Mouse (Mus musculus): ENCODE results near the gene Rgs19.

Gene Rgs19

DNA sequence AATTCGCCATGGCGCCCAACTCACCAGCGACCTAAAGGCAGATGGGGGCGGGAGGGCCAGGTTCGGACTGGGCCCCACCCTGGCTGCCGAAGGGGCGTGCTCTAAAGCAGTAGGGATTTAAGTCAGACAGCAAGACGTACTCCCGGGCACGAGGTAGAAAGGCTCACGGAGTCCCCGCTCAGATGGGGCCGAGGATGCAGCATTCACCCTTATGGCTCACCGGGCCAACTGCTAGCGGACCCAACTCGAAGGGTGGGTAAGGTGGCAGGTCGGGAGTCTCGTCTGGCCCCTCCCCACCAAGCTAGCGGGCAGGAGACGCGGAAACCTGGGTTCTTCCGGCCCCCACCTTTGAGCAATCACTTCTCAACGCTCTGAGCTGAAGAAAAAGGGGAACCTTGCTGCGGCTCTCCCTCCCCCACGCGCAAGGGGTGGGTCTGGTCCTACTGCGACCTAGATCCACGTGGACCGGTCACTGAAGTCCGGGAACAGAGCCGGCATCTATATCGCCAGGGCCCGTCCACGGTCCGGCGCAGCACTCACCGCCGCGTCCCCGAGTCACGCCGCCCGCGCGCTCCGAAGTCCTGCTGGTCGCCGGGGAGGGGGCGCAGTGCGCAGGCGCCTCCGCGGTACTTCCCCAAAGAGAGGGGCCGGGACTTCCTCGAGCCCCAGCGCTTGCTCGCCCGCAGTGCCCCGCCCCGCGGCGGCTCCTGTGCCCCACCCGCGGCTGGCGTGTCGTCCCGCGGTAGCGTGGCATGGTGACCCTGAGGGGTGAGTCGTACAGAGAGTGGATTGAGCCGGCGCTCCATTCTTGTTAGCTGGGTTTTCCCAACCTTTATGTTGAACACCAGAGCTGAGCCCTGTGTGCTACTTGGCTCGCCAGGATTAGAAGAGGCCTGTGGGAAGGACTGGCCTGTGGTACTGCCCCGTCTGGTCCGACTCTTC is at the start of gene Rgs19:
Gene Rgs19, minus strand, starts transcription at position 639 of the 942 bp plus-strand sequence.
- DNase-seq (ENCODE audit: extremely low spot score): peak; percentile 85

DNA sequence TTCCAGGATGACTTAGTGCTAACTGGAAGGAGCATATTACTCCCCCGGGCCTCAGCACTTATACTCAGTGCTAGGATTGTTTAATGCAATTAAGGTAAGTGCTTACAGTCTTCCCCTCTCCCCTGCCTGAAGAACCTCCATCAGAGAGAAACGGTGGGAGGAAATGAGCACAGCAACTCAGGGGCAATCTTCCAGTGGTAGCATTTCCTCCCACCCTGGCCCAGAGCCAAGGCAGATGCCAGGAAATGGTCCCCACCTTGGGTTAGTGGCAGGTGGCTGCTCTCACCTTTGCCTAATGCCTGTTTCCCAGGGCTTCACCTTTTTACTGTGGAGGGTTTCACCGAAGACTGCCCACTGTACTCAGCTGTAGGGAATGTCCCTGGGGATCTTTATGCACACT is 36.3 kb upstream of the Rgs19 start:
- no peak for DNase-seq (ENCODE audit: extremely low spot score)

DNA sequence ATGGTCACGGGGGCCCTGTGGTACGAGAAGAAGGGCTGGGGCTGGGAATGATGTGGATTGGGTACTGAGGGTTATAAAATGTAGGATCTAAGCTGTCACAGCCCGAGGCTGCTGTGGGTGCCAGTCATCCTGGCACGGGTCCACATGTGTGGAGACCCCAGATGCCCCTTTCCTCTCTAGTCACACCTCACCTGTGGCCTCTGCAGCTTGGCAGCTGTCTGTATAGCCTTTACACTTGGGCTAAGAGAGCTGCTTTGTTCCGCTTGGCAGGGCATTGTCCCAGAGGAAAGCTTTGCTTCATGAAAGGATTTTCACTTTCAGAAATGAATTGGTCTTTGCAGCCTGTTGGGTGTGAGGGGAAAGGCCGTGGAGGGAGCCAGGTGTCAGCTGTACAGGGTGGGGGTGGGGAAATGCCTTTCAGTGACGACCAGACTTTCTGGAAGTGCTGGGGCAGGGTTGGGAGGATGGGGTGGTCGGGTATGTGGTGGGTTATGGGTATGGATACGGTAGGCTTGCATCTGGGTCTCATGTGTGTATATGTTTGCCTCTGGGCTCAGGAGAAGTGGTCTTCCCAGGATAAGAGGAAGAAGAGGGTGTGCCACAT is 34.0 kb upstream of the Rgs19 start:
- DNase-seq (ENCODE audit: extremely low spot score): no peak

DNA sequence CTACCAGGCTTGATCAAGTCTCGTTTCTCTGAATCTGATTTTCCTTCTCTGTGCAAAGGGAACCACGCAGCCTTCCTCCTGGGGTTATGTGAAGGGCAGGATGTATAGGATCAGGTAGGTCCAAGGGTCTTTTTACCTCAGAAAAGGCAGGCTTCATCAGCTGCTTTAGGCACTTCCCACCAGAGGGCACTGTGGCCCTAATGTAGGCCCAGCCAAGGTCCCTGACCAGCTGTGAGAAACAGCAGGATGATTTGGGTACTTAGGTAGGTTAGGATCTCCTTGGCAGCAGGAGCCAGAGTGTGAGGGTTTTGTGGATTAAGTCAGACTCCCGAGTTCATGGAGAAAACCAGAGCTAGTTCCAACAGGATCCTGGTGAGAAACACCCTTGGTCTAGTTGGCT is 28.4 kb upstream of the Rgs19 start:
- DNase-seq (ENCODE audit: extremely low spot score): peak; percentile 39

DNA sequence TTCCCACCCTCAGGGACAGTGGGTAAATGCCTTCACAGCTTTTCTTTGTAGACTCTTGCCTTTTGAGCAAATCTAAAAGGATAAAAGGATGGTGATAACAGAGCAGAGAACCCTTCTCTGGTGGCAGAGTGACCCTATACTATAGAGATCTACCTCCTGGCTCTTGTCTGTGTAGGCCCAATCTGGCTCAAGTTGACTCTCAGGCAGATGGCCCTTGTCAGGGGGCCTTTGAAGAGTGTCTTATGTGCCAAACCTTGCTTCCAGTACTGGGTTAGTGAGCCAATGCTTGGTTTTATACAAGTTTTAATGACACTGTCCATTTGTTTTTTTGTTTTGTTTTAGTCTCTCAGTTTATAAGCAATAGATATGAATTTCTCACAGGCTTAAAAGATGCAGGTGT is 27.4 kb upstream of the Rgs19 start:
- no peak for DNase-seq (ENCODE audit: extremely low spot score)

DNA sequence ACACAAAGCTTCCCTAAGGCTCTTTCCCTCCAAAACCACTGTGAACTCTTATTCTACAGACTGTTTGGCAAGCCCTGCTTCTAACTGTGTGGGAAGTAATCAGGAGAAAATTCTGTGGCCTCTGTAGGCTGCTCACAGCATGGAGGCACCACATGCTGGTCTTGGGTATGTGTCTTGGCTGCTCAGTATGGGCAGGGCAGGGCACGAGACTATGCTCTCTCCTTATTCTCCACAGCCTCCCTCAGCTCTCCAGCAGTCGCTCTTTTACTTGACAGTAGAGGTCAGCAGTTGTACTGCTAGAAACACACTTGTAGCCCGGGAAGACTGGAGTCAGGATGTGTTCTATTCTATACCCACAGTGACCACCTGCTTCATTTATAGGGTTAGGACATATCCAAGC is 26.3 kb upstream of the Rgs19 start:
- DNase-seq (ENCODE audit: extremely low spot score): no peak

DNA sequence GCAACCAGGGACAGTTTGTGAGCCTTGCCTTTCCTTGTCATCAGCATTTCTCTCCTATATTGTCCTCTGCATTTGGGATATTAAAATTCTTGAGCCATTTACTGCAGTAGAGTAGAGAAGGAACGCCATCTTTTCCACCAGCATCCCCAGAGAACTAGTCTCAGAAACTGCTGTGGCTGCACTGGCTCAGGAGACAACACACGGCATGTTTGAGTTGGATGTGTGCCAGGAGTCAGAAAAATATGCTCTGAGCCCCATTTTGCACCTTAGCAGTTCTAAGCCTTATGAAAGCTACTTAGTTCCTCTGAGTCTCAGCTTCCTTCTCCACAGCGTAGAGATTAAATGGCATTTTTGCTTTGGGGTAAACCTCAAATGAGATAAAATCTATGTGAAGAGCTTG is 23.2 kb upstream of the Rgs19 start:
- DNase-seq (ENCODE audit: extremely low spot score): no peak

DNA sequence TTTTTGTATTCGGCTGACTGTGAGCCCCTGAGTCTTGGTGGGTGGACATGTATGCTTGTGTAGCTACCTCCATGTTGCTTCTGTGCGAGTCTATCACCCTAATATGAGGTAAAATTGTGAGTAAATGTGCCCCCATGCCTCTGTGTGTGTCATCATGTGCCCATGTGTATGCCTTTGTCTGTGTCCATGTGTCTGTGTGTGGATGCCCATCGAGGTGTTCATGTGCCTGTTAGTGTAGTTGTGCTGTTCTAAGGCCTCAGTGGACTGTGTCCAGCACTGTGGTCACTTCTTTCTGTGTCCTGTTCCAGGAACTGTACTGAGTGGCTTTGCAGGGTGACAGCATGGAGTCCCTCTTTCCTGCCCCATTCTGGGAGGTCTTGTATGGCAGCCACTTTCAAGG is 21.6 kb upstream of the Rgs19 start:
- DNase-seq (ENCODE audit: extremely low spot score): no peak

DNA sequence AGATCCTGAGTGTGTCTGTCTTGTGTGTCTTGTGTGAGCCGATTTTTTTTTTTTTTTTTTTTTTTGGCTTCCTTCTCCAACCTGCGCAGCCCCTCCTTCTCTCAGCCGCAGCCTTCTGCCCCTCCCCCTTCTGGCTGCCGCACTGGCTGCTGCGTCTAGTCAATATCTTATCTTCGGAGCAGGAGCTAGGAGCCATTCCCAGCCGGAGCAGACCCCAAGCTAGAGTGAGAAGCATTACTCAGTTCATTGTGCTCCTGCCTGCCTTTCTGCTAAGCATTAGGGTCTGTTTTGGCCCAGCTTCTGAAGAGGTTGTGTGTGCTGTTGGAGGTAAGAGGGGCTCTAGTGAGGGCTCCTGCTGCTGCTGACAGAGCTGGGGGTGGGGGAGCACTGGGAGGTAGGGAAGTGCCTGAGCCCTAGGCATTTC is 21.1 kb upstream of the Rgs19 start, which contains the start of gene Oprl1:
Gene Oprl1, plus strand, starts transcription at position 114 of the 424 bp plus-strand sequence.
- peak; percentile 58 for DNase-seq (ENCODE audit: extremely low spot score)

DNA sequence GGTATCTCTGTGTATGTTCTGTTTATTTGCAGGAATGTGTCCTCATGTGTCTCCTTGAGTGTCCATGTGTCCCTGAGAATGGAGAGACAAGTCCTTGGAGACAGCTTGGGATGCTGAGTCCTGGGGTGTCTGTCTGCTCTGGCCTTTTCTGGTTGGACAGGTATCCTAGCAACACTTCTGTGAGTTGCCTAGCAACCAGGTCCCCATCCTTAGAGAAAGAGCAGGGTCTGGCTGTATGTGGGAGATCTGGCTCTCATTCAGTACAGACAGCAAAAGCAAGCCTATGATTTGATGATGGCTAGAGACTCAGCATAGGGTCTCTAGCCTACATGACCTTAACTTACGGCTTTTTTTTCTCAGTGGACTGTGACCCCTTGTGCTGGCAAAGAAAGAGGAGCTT is 20.0 kb upstream of the Rgs19 start:
- no peak for DNase-seq (ENCODE audit: extremely low spot score)

DNA sequence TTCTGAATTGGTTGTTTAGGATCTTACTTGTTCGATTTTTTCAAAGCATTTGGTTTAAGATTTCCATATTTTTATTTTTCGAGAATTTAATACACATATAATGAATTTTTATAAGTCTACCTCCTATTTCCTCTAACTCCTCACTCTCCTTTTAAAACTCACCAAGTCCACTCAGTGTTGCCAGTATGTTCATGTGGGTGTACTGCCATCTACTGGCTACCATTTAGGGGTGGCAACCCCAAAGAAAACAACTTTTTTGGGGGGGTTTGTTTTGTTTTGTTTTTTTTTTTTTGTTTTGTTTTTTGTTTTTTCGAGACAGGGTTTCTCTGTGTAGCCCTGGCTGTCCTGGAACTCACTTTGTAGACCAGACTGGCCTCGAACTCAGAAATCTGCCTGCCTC is 12.9 kb upstream of the Rgs19 start:
- no peak for DNase-seq (ENCODE audit: extremely low spot score)

DNA sequence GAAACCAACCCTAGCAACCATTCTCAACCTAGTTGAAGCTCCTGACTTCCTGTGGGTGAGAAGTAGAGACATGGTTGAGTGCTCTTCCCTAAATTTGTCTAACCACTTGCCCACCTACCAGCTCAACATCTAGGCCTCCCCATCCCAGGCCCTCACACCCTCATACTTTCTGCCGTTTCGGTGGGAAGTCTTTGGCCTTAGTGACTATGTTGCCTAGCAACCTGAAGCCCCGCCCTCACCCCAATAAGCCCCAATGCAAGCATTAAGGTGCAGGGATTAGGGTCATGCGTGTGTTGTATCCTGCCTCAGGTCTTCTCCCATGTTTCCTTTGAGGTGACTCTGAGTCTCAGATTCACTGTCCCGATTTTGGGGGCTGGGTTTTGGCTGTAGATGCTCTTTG is 4.5 kb upstream of the Rgs19 start, which contains the start of gene Lkaaear1:
Gene Lkaaear1, minus strand, starts transcription at position 202 of the 400 bp plus-strand sequence.
- DNase-seq (ENCODE audit: extremely low spot score): no peak

DNA sequence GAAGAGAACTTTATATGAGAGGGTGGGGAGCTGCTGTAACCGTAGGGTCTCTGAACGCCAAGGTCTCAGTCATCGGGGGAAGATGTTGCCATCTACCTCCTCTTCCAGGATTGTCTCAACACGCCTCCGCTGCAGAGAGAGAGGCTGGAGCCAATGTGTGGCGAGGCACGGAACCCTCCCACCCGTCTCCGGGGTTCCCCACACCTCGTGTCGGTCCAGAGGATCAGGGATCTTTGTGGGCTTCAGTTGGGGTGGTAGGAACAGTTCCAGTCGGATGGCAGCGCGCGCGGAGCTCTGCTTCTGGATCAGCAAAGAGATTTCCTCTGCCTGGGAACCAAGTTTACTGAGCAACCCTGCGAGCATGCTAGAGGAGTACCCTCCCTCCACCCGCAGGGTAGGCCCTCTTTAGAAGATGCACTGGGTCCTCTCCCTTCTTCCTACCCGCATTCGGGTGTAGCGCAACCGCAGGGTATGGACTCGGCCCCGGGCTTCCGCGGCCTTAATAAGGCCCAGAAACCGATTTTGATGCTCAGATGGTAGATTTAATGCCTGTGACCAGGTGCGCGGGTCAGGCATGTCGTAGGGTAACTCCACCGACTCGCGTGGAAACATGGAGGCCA is 3.1 kb upstream of the Rgs19 start:
- no peak for DNase-seq (ENCODE audit: extremely low spot score)

DNA sequence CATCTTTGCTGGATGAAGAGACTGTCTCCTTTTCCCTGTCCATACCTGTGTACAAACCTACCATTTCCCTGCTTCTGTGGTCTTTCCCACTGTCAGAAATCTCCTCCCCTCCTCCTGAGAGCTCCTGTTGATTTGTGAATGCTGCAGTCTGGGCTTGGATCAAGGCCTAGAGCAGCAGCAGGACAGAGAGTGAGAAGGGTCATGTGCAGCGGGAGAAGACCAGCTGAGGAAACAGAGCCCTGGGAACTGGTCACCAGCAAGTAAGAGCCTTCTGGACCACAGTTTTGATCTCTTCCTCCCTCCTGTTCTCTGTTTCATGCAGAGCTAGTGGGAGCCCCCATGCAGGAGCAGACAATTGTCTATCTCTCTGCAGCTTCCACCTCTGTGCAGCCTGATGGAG is 2.0 kb upstream of the Rgs19 start:
- no peak for DNase-seq (ENCODE audit: extremely low spot score)

DNA sequence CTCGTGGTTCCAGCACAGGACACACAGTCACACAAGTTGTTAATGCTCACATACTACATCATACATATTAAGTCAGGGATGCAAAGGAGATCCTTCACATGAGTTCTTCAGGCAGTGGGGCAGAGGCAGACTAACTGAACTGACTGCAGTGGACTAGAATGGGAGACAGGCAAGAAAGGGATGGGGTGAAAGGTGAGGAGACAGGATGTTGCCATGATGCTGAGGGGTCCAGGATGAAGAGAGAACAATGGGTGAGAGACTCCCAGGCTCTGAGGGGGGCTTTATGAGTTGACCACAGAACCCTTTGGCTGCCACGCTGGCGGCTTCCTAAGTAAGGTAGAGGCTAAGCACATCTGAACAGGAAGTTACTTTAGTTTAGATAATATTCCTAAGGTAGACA is 804 bp upstream of the Rgs19 start:
- no peak for DNase-seq (ENCODE audit: extremely low spot score)

DNA sequence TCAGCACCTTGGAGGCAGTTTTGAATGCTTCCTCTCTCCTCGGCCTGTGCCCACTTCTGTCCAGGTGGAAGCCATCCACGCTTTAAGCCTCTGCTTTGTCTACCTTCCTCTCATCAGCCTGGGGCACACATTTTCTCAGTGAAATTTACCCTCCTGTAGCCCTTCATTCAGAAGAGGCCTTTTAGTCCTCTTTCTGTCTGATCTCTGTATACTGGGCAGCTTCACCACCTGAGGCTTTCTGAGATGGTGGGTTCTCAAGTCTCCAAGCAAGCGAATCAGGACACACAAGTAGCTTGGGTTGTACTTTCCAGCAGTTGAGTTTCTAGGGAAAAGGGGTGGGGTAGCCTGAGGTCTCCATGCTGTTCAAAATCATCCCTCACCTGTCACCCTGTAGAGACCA is 1.5 kb downstream of the Rgs19 start:
- DNase-seq (ENCODE audit: extremely low spot score): no peak

DNA sequence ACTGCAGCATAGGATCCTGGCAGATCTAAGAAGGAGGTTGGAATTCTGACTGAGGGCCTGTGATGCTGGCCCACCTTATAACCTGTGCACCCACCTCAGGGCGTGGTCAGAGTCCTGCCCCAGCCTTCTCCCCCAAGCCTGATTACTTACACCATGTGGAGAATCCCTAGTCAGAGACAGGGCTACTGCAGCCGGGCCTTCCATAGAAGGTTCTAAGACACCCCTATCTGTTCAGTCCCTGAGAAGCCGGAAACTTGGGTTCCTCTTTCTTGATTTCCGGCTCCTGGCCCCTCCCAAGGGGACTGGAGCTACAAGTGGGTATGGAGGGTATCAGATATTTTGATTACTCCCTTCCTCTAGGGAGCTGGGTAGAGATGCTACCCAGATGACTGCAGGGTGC is 2.2 kb downstream of the Rgs19 start:
- DNase-seq (ENCODE audit: extremely low spot score): no peak

DNA sequence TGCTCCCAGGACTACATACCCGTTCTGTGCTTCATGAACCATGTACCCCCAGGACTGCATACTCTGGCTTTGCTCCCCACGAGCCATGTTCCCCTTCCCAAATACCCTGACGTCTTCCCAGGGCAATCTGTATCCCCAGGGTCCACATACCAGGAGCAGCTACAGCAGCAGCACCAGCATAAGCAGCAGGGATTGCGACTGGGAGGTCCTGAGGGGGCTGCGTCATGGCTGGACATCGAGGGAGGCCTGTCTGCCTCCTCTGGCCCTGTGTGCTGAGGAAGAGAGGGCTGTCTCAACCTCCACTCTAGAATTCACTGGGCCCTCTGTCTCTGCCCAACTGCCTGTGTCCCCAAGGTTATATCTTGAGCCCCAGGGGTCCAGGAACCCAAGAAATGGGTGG is 2.7 kb downstream of the Rgs19 start:
- DNase-seq (ENCODE audit: extremely low spot score): no peak

DNA sequence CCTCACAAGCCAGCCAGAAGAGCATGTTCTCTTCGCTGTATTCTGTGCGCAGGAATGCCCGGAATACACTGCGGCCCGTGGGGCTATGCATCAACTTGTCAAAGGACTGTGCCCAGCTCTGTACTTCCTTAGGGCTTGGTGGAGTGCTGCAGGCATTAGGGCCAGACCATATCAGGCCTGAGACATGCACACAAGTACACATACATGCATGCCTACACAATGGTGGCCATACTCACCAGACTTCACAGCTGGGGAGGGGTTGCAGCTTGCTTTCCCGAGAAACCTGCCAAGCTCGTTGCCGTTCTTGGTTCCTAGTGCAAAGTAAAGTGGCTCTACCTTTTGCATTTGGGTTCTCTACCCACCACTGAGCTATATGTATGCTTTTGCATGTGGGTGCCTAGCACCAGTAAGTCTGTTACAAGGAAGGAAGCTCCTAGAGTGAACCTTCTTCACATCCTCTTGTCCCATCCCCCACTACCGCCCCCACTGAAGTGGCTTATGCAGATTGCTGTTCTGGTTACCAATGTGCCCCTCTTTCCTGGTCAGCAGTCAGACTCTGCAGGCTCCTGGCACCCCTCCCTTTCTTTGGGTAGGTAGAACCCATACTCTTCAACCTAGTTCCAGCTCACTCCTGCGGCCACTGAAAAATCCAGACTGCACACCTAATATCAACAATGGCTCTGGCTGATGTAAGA is 4.2 kb downstream of the Rgs19 start:
- DNase-seq (ENCODE audit: extremely low spot score): no peak

DNA sequence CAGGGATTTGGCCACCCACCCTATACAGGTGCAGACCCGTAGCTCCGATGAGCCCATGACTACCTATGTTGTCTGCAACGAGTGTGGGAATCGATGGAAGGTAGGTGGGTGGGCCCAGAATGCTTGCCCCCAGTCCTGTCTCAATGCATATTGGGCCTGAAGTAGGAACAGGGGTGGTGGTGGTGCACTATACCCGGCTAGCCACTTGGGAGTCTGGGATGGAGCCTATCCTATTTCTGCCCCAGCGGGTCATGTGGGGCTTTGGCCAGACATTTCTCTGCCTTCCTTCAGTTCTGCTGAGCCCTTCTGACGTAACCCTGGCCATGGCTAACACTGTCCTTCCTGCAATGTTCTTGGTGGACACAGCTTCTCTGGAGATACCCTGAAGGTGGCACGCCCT is 6.2 kb downstream of the Rgs19 start:
- DNase-seq (ENCODE audit: extremely low spot score): no peak

DNA sequence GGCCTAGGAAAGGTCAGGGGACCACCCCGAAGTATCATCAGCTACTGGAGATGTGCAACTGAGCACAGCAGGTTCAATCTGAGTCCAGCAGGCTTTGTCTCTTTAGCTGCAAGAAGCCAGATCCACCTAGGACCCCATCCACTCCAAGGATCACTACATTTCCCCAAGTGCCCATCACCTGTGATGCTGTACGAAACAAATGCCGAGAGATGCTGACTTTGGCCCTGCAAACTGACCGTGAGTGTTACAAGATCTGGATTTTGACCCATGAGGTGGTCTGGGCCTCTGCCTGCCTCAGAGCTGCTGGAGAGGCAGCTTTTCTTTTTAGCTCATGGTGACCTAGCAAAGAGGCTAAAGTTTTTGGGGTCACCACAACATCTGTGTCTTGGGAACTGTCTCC is 8.1 kb downstream of the Rgs19 start:
- no peak for DNase-seq (ENCODE audit: extremely low spot score)

DNA sequence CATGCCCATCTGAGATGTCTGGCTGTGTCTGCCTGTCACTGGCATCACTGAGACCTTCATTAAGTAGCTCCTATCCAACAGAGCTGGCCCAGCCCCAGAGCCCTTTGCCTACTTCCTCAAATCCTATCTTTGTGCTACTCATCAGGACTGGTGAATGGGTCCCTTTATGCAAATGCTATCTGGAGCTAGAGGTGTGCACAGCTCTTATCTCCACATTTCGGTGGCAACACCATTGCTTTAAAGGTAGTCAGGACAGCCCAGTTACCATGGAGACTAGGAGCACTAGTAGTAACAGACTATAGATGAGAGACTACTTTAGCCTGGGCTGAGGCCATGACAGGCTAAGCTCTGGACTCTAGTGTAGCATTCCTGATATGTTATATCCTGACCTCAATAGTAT is 9.1 kb downstream of the Rgs19 start:
- DNase-seq (ENCODE audit: extremely low spot score): no peak
